Mouse (Mus musculus) megakaryocyte, embryonic 14.5 days (primary cell): Measurements from ENCODE around the gene Mgat4a.

Experiments
- FLI1 ChIP-seq: IDR thresholded peaks from 2 replicates; pipeline ENCODE4 v1.6.1; 2012; ENCODE audit warnings: low read length, inconsistent platforms, mixed read lengths
- GATA1 ChIP-seq: IDR thresholded peaks from 3 replicates; pipeline ENCODE4 v1.6.1; 2012; ENCODE audit warnings: mixed read lengths, low read length, inconsistent platforms, borderline replicate concordance

GRCm38 (mm10) chr1:37579686-37580085, 38.9 kb upstream of the Mgat4a start:
- TF ChIP-seq FLI1 (no peak), GATA1 (no peak)
